Mouse (Mus musculus): Measurements from ENCODE around the gene Tbl1x.
"Not testable (repeated sequence)": the region's sequence is repeated elsewhere in the genome, so short reads cannot be mapped to it uniquely, and the experiment has no call there.

Gene Tbl1x

GRCm38 (mm10) chrX:77510371-77511300, at the start of gene Tbl1x:
Gene Tbl1x, plus strand, starts transcription at chrX:77511013.
- DNase-seq: peak; percentile 90

GRCm38 (mm10) chrX:77469216-77469615, 41.6 kb upstream of the Tbl1x start:
- peak; percentile 7 for DNase-seq

GRCm38 (mm10) chrX:77472858-77473257, 38.0 kb upstream of the Tbl1x start:
- DNase-seq: no peak

- no peak for DNase-seq
Observed at GRCm38 (mm10) chrX:77473511-77473910, 37.3 kb upstream of the Tbl1x start.

GRCm38 (mm10) chrX:77474551-77474950, 36.3 kb upstream of the Tbl1x start:
- DNase-seq: no peak

GRCm38 (mm10) chrX:77477526-77477925, 33.3 kb upstream of the Tbl1x start:
- DNase-seq: no peak

- DNase-seq: peak; percentile 15
Observed at GRCm38 (mm10) chrX:77487922-77488799, 22.7 kb upstream of the Tbl1x start.

- no peak for DNase-seq
Observed at GRCm38 (mm10) chrX:77490127-77490526, 20.7 kb upstream of the Tbl1x start.

GRCm38 (mm10) chrX:77509149-77509548, 1.7 kb upstream of the Tbl1x start:
- DNase-seq: peak; percentile 88

GRCm38 (mm10) chrX:77509776-77510175, 1.0 kb upstream of the Tbl1x start:
- DNase-seq: peak; percentile 11

GRCm38 (mm10) chrX:77511301-77511993, 634 bp downstream of the Tbl1x start:
- DNase-seq: peak; percentile 60

GRCm38 (mm10) chrX:77511994-77512485, 1.2 kb downstream of the Tbl1x start:
- DNase-seq: no peak

- DNase-seq: no peak
Observed at GRCm38 (mm10) chrX:77517274-77518085, 6.7 kb downstream of the Tbl1x start.

- DNase-seq: no peak
Observed at GRCm38 (mm10) chrX:77518929-77519328, 8.1 kb downstream of the Tbl1x start.

GRCm38 (mm10) chrX:77522842-77523375, 12.1 kb downstream of the Tbl1x start:
- no peak for DNase-seq

- DNase-seq: no peak
Observed at GRCm38 (mm10) chrX:77525179-77525578, 14.4 kb downstream of the Tbl1x start.

- no peak for DNase-seq
Observed at GRCm38 (mm10) chrX:77528401-77528800, 17.6 kb downstream of the Tbl1x start.

GRCm38 (mm10) chrX:77530997-77531396, 20.2 kb downstream of the Tbl1x start:
- DNase-seq: no peak

GRCm38 (mm10) chrX:77533922-77534321, 23.1 kb downstream of the Tbl1x start:
- DNase-seq: no peak

GRCm38 (mm10) chrX:77539770-77540169, 29.0 kb downstream of the Tbl1x start:
- DNase-seq: not testable (repeated sequence)

- no peak for DNase-seq
Observed at GRCm38 (mm10) chrX:77544003-77544402, 33.2 kb downstream of the Tbl1x start.
